Mouse (Mus musculus) WW6 (cell line): ENCODE data around the gene Ak5.

Experiments used
- DNase-seq: peaks from one replicate; pipeline ENCODE4 v3.0.0-alpha.2; 2013; ENCODE audit warnings: low read depth, low spot score

Gene Ak5

GRCm38 (mm10) chr3:152435590-152435989 lies 232.6 kb downstream of the Ak5 start:
- no peak for DNase-seq

DNA sequence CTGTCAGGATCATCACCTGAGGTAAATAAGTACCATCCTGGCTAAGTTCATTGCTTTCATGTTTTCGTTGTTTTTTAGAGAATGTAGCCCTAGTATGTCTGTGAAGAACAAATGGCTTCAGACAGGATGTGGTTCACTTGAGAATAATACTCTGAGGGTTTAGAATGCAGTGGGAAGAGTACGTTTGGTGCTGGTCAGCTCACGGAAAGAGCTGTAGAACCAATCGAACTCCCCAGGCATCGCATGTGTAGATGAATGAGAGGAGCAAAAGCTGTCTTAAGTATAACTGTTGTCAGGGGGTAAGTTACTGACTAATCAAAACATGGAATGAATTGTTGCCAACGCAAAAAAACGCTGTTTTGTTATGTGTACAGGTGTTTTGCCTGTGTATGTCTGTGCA lies 235.5 kb downstream of the Ak5 start:
- no peak for DNase-seq

- no peak for DNase-seq
Observed at GRCm38 (mm10) chr3:152428925-152429324, 239.2 kb downstream of the Ak5 start.
